Mouse (Mus musculus) heart, postnatal 25 days (tissue): Measurements from ENCODE around the gene Serpina16. TPM values are rescaled to one million over a fixed set of nuclear protein-coding genes. Genes with fewer than 3 reads are reported as not detected.
"Not testable (repeated sequence)": the region's sequence is repeated elsewhere in the genome, so short reads cannot be mapped to it uniquely, and the experiment has no call there.

Experiments
- DNase-seq: peaks from one replicate; pipeline ENCODE4 v3.0.0; 2022; ENCODE audit warnings: low spot score
- intact Hi-C: fragments of 180-260 bp; cut with DNase I; formaldehyde crosslinking; loops from one replicate; pipeline ENCODE4 v1.15.1; 2025
- total RNA-seq, 2 experiments: library from RNA; stranded (reverse); gene quantifications; 2 replicates each; pipeline ENCODE4 v1.2.3; 2021

Serpina16 gene
- total RNA-seq, result not detected

DNA sequence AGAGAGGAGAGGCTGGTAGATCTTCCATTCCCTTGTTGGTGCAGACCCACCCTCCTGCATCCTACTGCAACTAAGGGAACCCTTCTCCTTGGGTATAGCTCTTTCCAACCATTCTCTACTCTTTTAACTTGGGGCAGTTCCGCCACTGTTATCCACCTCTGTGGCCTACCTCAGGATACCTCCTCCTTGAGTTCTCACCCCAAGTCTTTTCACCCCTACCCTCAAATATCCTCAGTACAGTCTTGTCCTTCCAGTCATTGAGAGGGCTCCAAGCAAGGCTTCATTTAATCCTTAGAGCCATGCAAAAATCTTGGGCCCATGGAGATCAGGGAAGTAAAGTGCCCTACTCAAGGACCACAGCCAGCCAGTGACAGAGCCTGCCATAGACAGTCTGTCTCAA, at the start of gene Serpina16:
Serpina16 (minus strand) TSS at position 101 of the 400 bp plus-strand sequence.
- intact Hi-C loops, result no loop called here
- no peak for DNase-seq

DNA sequence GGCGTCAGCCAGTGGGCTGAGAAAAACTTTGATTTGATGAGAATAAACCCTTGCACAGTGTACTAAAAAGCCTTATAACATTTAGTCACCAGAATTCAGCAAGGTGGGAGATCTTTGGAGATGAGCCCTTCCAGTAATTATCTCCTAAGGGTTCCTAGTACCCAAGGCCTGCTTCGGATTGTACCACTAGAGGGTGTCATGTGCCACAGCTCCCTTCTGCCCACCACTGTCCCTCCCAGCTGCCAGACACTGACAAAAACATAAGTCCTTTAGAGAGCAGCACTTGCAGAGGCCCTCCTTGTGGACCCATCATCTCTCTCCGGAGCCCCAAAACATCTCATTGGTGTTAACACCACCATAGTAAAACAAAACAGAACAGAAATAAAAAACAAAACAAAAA, 35.6 kb upstream of the Serpina16 start:
- intact Hi-C loops, result no loop called here
- DNase-seq, result no peak

DNA sequence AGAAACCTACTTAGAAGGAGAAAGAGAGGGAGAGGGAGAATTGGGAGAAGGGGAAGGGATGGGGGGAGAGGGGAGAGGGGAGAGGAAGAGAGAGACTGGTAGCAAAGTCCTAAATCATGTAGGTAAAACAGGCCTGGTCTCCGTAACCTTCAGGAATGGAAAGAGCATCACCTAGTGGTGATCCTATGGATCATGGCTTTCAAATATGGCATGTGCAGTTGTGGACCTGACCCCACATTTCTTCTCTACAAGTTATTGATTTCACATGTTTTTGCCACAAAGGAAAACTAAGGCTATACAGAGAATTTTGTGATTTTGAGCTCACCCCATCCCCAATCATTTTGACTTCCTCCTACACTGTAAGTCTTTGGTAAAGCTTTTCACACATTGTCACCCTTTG, 34.5 kb upstream of the Serpina16 start:
- DNase-seq, result no peak
- intact Hi-C loops, result no loop called here

- intact Hi-C loops, result loop anchor here (5.0 kb wide), 1 partner anchor 164 kb away; no protein-coding TSS in a partner anchor
Observed at GRCm38 (mm10) chr12:103706113-103706512, 30.2 kb upstream of the Serpina16 start.

DNA sequence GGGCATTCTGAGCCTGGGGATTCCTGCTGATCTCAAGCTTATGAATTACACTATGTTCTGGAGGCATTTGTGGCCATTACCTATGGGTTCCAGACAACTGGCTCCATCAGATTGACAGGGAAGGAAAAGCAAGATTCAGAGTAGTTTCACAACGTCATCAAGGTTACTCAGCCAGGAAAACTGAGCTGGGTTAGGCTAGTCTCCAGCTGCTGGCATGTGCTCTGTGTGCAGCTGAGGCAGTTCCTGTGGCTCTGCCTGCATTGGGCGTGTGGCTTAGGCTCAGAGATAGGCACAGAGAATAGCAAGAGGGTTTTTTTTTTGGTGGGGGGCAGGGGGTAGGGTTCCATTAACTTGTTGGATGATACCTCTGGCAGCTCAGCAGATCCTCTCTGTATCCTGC, 29.6 kb upstream of the Serpina16 start:
- no peak for DNase-seq

More at GRCm38 (mm10) chr12:103706113-103706512, 30.2 kb upstream of the Serpina16 start:
- DNase-seq, result no peak

GRCm38 (mm10) chr12:103700144-103700750, 24.3 kb upstream of the Serpina16 start:
- intact Hi-C loops, result no loop called here
- DNase-seq, result no peak

More for the DNA sequence above, 29.6 kb upstream of the Serpina16 start:
- intact Hi-C loops, result loop anchor here (5.0 kb wide), 1 partner anchor 163 kb away; no protein-coding TSS in a partner anchor

DNA sequence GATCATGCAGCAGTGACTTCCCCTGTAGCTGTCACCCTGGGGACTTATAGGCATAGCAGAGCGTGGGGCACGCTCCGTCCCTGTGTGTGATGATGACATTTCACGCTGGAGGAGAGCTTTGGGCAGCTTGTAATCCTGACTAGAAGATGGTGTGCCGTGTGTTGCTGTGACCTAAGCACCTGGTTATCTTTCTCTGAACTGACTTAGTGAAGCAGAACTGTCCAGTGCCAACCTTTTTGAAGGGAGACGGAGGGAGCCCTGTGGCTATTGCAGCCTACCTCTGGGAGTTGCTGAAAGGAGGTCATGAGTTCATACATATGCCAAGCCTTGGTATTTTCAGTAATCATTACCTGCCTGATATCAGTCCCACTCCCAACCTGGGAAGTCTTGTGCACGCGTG, 19.5 kb upstream of the Serpina16 start, which contains the start of gene Serpina1f:
Serpina1f (minus strand) TSS at position 101 of the 400 bp plus-strand sequence.
- intact Hi-C loops, result no loop called here
- DNase-seq, result no peak

- no peak for DNase-seq
- intact Hi-C loops, result no loop called here
Observed at GRCm38 (mm10) chr12:103688221-103688814, 12.4 kb upstream of the Serpina16 start.

GRCm38 (mm10) chr12:103687021-103687420, 11.1 kb upstream of the Serpina16 start:
- DNase-seq, result no peak
- intact Hi-C loops, result no loop called here

GRCm38 (mm10) chr12:103686050-103686449, 10.1 kb upstream of the Serpina16 start:
- no peak for DNase-seq
- intact Hi-C loops, result no loop called here

DNA sequence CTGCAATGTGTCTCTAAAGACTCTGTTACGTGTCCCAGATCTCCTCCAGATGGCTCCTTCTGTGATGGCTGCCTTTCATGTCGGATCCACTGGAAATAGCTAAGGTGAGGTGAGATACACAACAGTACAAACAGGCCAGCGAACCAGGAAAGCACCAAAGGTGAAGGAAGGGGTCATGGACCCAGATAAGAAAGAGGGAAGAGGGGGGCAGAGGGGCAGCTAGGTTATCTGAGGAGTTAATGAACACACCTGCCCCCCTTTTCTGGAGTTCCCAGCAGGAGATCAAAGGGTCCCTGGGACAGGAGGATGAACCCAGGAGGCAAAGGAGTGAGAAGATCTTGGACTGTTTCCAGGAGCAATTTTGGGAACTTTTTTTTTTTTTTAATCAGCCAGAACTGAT, 9.4 kb upstream of the Serpina16 start:
- no peak for DNase-seq
- intact Hi-C loops, result no loop called here

GRCm38 (mm10) chr12:103683775-103684174, 7.8 kb upstream of the Serpina16 start:
- no peak for DNase-seq
- intact Hi-C loops, result no loop called here

DNA sequence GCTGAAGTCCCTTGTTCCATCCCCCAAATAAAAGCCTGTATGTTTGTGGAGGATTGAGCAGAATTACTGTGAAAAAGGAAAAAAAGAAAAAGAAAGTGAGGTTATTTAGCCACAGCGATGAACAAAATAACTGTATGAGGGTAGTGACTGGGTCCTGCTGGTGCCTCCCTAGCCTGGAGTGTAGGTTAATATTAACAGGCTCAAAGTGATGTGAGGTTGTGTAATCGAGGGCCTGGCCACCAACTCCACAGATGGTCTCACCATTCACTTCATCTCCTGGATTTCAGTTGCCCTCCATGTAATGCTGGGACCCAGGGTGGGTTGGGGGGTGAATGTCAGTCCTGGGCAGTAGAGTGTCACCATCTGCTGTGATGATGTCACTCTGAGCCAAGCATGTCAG, 5.8 kb upstream of the Serpina16 start:
- DNase-seq, result no peak
- intact Hi-C loops, result no loop called here

DNA sequence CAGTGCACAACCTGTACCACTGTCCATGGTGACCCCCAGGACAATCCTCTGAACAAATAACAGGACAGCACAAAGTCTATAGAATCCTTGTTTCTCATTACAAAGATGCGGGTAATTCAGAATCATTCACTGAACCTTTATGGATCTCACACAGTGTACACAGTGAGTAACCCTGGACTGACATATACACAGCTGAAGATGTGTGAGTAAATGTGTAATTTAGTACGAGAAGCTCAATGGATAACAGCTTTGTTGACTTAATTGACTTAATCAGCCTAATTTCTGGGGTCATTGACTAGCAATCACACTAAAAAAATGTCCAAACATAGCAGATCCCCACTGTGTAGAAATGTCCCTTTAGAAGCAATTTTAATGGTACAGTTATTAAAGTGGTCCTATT, 5.2 kb upstream of the Serpina16 start:
- intact Hi-C loops, result no loop called here
- DNase-seq, result no peak

DNA sequence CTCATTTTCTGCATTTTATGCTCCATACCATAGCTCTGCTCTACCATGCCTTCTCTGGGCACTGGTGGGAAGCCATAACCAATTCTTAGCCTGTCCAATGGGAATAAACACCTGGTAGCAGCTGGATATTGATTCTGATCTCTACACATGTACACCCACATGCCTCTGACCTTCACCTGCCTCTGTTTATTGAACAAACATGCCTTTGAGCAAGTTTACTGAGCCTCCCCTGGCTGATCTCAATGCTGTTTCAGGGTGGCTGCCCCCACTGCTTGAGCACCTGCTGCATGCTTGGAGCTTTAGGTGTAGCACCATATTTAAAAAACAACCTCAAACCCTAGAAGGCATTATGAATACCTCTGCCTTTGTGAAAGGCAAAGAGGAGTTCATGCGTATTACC, 3.9 kb upstream of the Serpina16 start:
- DNase-seq, intact Hi-C loops: not testable (repeated sequence)

- peak; percentile 17 for DNase-seq
- intact Hi-C loops, result no loop called here
Observed at GRCm38 (mm10) chr12:103673179-103673578, 2.8 kb downstream of the Serpina16 start.

GRCm38 (mm10) chr12:103671483-103671882, 4.5 kb downstream of the Serpina16 start:
- intact Hi-C loops, result no loop called here
- no peak for DNase-seq

DNA sequence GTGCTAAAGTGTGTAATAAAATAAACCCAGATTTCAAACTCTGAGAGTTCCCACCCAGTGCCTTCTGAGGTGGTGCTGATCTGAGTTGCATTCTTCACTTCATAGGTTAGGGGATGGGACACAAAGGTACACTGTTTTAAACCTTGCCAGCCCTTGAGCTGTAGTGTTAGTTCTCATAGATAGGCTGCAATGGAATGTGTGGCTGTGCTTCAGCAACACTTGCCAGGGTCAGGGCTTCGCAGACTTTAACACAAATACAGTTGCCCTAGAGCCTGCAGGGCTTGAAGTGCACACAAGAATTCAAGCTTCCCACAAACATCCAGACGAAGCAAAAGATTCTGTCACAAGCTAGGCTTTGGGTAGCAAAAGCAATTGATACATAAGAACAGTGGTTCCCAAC, 5.0 kb downstream of the Serpina16 start:
- DNase-seq, result no peak
- intact Hi-C loops, result no loop called here

GRCm38 (mm10) chr12:103670344-103670743, 5.6 kb downstream of the Serpina16 start:
- DNase-seq, result no peak
- intact Hi-C loops, result no loop called here

DNA sequence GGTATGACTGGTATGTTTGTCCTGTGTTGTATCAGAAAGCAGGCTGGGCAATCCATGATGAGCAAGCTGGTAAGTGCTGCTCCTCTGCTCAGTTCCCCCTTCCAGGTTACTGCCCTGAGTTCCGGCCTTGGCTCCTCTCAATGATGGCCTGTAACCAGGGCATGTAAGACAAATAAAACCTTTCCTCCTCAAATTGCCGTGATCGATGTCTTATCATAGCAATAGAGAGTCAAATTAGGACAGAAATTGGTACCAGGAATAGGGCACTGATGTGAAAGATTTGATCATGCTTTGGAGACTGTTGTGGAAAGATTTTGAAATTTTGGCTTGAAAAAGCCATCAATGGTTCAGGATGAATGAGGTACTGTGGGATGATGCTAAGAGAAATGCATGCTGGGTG, 10.7 kb downstream of the Serpina16 start:
- intact Hi-C loops, result no loop called here
- no peak for DNase-seq

GRCm38 (mm10) chr12:103662053-103662452, 13.9 kb downstream of the Serpina16 start:
- intact Hi-C loops, DNase-seq: not testable (repeated sequence)

DNA sequence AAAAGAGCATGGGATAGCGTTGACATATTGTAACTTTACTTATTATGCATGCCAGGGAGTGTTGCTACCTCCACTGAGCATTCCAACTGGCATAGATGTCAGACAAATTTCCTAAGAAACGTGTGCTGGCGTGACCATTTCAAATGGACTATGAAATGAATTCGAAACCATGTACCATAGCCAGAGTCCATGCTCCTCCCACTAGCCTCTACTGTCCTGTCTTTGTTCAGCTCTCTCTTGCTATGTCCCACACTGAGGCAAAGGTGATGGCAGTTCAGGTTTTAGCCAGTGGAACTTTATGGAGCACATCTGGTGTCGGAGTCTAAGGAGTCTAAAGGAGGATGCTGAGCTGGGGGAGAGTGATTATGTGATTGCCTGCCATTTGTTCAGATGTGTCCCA, 15.9 kb downstream of the Serpina16 start:
- no peak for DNase-seq
- intact Hi-C loops, result no loop called here
